17 mouse cellular contexts compared by ENCODE assay signal in the genomic region with DNA sequence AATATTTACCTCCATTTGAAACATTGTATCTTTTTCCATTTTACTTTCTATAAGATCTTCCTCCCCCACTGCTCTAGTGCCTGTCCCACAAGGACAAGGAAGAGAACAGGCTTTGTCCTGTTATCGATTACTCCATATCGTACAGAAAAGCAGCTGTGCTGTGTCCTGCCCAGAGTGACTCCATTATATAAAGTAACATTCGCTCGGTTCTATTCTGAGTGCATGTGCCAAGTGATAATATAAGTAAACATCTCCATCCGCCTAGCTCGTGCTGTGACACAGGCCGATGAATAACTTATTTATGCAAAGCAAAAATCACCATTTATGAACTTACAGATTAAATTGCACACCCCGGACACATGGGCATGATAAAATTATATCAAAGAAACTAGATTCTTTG.
"Had no signal": no experiment of that assay in that cellular context is flagged by ENCODE, and none has a peak within 500 bp of the region (broad histone marks: within the 10 kb centered on the region; RNA-seq: fewer than 3 reads in every experiment).

No protein-coding gene starts in this region.

- H3K27me3 ChIP-seq: limb, embryonic 13.5 days; liver, embryonic 12.5 days; liver, embryonic 15.5 days had no signal

- H3K9ac ChIP-seq: limb, embryonic 13.5 days; liver, embryonic 12.5 days; liver, embryonic 15.5 days; midbrain, embryonic 13.5 days had no signal

- H3K36me3 ChIP-seq: limb, embryonic 10.5 days; limb, embryonic 13.5 days; liver, embryonic 12.5 days; liver, embryonic 15.5 days; midbrain, embryonic 10.5 days; midbrain, embryonic 13.5 days had no signal

- DNase-seq: kidney, adult 11 months; kidney, postnatal 25 days; layer of hippocampus, adult 9-11 months; liver; lung, adult 18-20 months; thymus, adult 18-20 months; thymus, postnatal 36 days had no signal

- H3K4me3 ChIP-seq: layer of hippocampus, adult 2 months; limb, embryonic 10.5 days; limb, embryonic 13.5 days; liver, embryonic 12.5 days; liver, embryonic 15.5 days; megakaryocyte, embryonic 14.5 days; midbrain, embryonic 10.5 days; midbrain, embryonic 13.5 days had no signal

- H3K9me3 ChIP-seq: limb, embryonic 10.5 days; limb, embryonic 13.5 days; liver, embryonic 12.5 days; liver, embryonic 15.5 days; megakaryocyte, embryonic 14.5 days; midbrain, embryonic 10.5 days; midbrain, embryonic 13.5 days had no signal

- H3K4me2 ChIP-seq: limb, embryonic 13.5 days; liver, embryonic 12.5 days; liver, embryonic 15.5 days; midbrain, embryonic 13.5 days had no signal

- H3K4me1 ChIP-seq: limb, embryonic 10.5 days; limb, embryonic 13.5 days; liver, embryonic 12.5 days; liver, embryonic 15.5 days; midbrain, embryonic 13.5 days had no signal

- H3K27ac ChIP-seq: kidney, postnatal 0 days; layer of hippocampus, adult 2 months; limb, embryonic 10.5 days; limb, embryonic 13.5 days; liver, embryonic 12.5 days; liver, embryonic 15.5 days; midbrain, embryonic 10.5 days; midbrain, embryonic 13.5 days had no signal

- ATAC-seq: liver, embryonic 12.5 days; midbrain, embryonic 13.5 days; midbrain, embryonic 16.5 days had no signal
